Mouse (Mus musculus): Measurements from ENCODE around the gene Atp8b4.

DNA sequence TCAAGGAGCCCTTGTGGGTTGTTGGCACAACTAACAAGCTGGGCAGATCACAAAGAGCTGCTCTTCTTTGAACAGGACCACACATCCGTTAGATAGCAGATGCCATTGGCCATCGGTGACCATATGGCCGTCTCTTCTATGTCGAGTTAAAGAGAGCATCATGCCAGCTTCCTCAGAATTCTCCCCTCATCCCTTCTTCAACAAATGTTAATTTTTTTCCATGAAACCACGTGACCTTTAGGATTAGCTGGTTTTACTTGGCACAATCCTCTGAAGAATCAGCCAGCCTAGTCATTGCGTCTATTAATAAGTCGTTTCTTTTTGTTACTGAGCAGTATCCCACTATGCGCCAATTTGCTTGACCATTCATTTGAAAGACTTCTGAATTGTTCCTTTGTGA lies 75.8 kb downstream of the Atp8b4 start:
- TF ChIP-seq POLR2A (IDR thresholded peaks at IDR 0.05; ENCODE audit: low read depth, low read length), result no peak
- no peak for TF ChIP-seq CTCF (conservative IDR thresholded peaks at IDR 0.05; ENCODE audit: insufficient read depth, insufficient read length, low read depth, low read length)

Data from kidney, adult 2 months (tissue).